Mouse (Mus musculus) midbrain, embryonic 16.5 days (tissue): ENCODE data around the gene Hmox2. TPM values are rescaled to one million over a fixed set of nuclear protein-coding genes. Genes with fewer than 3 reads are reported as not detected.
A peak's percentile ranks its signal among the peaks of the same experiment; 100 is the strongest.
"Not testable (repeated sequence)": the region's sequence is repeated elsewhere in the genome, so short reads cannot be mapped to it uniquely, and the experiment has no call there.

ENCODE experiments used
- ATAC-seq: fragments of 200-750 bp; cut with Nextera tagmentation; 2 replicates; pipeline ENCODE4 v1.8.0; 2017; ENCODE audit warnings: moderate TSS enrichment
- H3K27ac ChIP-seq: fragments of 300-500 bp; sonication (generic); 2 replicates; pipeline ENCODE4 v1.5.1; 2014; ENCODE audit warnings: mild to moderate bottlenecking, low read length, mixed read lengths
- H3K27me3 ChIP-seq: fragments of 300-500 bp; sonication (generic); 2 replicates; pipeline ENCODE4 v1.6.1; 2014; ENCODE audit warnings: low read depth, low read length, mixed read lengths; ENCODE audit not compliant: control insufficient read depth, insufficient read depth
- H3K36me3 ChIP-seq: fragments of 300-500 bp; sonication (generic); 2 replicates; pipeline ENCODE4 v1.6.1; 2014; ENCODE audit warnings: mild to moderate bottlenecking, low read length, moderate library complexity, mixed read lengths; ENCODE audit not compliant: control insufficient read depth, insufficient read depth
- H3K4me1 ChIP-seq: fragments of 300-500 bp; sonication (generic); 2 replicates; pipeline ENCODE4 v1.6.1; 2014; ENCODE audit warnings: mild to moderate bottlenecking, low read length, mixed read lengths; ENCODE audit not compliant: control insufficient read depth, insufficient read depth
- H3K4me2 ChIP-seq: fragments of 300-500 bp; sonication (generic); 2 replicates; pipeline ENCODE4 v1.6.1; 2014; ENCODE audit warnings: mild to moderate bottlenecking, low read length, mixed read lengths
- H3K4me3 ChIP-seq: fragments of 300-500 bp; sonication (generic); 2 replicates; pipeline ENCODE4 v1.5.1; 2014; ENCODE audit warnings: low read depth, mild to moderate bottlenecking, low read length, moderate library complexity, mixed read lengths
- H3K9ac ChIP-seq: fragments of 300-500 bp; sonication (generic); 2 replicates; pipeline ENCODE4 v1.6.1; 2014; ENCODE audit warnings: low read depth, low read length, mixed read lengths
- H3K9me3 ChIP-seq: fragments of 300-500 bp; sonication (generic); replicated peaks from 2 replicates; pipeline ENCODE4 v1.6.1; 2014; ENCODE audit warnings: mild to moderate bottlenecking, low read length, mixed read lengths; ENCODE audit not compliant: control insufficient read depth, poor library complexity, severe bottlenecking
- WGBS: fragments of 180-500 bp; shearing (Covaris S2); extraction: QIAGEN DNeasy Blood & Tissue Kit; methylation state at CpG from one replicate; pipeline ENCODE4 v1.1.7; 2014; 5-methylcytosine and 5-hydroxymethylcytosine counted together
- polyA plus RNA-seq: library from polyadenylated mRNA; unstranded; fragments of >200 nt; fragmentation: Nextera tagmentation; extraction: Ambion mirVana; gene quantifications from 2 replicates; pipeline ENCODE4 v1.2.1, GENCODE M21; 2015

The Hmox2 gene
- polyA plus RNA-seq, result 92.7 and 102 TPM in 2 replicates

DNA sequence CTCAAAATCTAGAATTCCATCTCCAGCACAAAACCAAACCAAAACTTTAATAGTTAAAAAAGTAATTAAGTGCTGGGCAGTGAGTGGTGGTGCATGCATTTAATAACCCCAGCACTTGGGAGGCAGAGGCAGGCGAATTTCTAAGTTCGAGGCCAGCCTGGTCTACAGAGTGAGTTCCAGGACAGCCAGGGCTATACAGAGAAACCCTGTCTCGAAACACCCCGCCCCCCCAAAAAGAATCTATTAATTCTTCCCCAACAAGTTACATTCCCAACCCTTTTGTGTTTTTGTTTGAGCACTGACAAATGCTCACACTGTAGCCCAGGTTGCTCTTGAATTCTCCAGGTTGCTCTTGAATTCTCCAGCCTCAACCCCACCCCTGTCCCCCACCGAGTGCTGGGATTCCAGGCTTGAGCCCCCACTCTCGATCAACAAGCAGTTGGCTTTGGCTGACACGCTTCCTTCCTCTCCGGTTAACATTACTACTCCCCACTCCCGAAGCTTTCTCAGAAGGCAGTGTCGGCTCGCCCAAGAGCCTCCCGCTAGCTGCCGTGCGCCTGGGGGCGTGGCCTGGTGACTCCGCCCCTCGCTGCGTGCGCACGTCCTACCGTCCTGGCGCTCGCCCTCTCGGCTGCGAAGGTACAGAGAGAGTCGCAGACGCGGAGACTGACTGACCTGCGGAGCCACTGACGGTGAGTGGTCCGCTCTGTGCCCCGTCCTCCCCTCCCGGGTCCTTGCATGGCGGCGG is at the start of gene Hmox2:
Gene Hmox2, plus strand, starts transcription at position 582 of the 748 bp plus-strand sequence.
- peak within 1 kb of the TSS; percentile 95 for H3K9ac ChIP-seq
- H3K9me3 ChIP-seq, result no peaks in the 10 kb centered on the region
- H3K4me3 ChIP-seq, result peak within 1 kb of the TSS; percentile 88
- peak within 1 kb of the TSS; percentile 72 for H3K4me2 ChIP-seq
- peak; percentile 95 for ATAC-seq
- H3K36me3 ChIP-seq, result no peaks in the 10 kb centered on the region
- peak within 1 kb of the TSS; percentile 84 for H3K27ac ChIP-seq
- 6% methylated on average over 35 of the region's 35 CpGs for WGBS
- H3K4me1 ChIP-seq, result peaks cover 13% of the 10 kb centered on the region
- no peaks in the 10 kb centered on the region for H3K27me3 ChIP-seq

DNA sequence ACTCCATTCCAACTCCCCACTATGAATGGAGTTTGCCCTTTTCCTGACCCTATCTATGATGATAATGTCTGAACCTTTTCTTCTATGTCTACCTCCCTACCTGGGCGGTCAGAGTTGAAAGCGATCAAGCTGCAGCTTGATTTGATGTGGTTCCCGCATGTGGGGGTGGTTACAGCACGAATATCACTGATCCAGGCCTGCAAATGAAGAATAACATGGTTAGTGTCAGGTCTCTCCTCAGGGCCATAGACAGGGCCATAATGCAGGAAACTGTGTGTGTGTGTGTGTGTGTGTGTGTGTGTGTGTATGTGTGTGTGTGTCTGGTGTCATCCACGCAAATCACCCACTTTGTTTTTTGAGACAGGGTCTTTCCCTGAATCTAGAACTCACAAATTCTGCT is 49.3 kb upstream of the Hmox2 start:
- ATAC-seq, result no peak
- 95% methylated on average over 5 of the region's 5 CpGs for WGBS

DNA sequence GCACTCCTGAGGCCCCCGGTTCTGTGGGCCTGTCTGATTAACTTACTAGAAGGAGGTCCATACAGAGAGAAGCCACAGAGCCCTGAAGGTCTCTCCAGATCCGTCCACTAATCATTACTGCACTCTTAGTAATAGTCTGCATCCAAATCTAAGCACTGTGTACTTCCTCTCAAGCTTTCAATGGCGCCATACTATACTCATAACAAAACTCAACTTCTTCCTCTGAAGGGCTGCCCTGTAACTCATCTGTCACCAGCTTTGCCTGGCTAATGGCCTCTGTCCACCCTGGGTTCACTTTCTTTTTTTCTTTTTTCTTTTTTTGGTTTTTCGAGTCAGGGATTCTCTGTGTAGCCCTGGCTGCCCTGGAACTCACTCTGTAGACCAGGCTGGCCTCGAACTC is 48.1 kb upstream of the Hmox2 start:
- WGBS, result 86% methylated on average over 5 of the region's 5 CpGs
- H3K27ac ChIP-seq, result no peak overlapping the region
- peaks cover 11% of the 10 kb centered on the region for H3K36me3 ChIP-seq
- no peaks in the 10 kb centered on the region for H3K27me3 ChIP-seq
- no peak for ATAC-seq
- peaks cover 14% of the 10 kb centered on the region for H3K4me1 ChIP-seq
- H3K4me3 ChIP-seq, result no peak overlapping the region
- no peak overlapping the region for H3K9ac ChIP-seq
- H3K4me2 ChIP-seq, result no peak overlapping the region
- no peaks in the 10 kb centered on the region for H3K9me3 ChIP-seq

More for the DNA sequence above, 49.3 kb upstream of the Hmox2 start:
- no peaks in the 10 kb centered on the region for H3K9me3 ChIP-seq
- peaks cover 14% of the 10 kb centered on the region for H3K36me3 ChIP-seq
- no peak overlapping the region for H3K4me2 ChIP-seq
- H3K9ac ChIP-seq, result no peak overlapping the region
- H3K4me1 ChIP-seq, result peaks cover 12% of the 10 kb centered on the region
- no peak overlapping the region for H3K27ac ChIP-seq
- H3K4me3 ChIP-seq, result no peak overlapping the region
- no peaks in the 10 kb centered on the region for H3K27me3 ChIP-seq

DNA sequence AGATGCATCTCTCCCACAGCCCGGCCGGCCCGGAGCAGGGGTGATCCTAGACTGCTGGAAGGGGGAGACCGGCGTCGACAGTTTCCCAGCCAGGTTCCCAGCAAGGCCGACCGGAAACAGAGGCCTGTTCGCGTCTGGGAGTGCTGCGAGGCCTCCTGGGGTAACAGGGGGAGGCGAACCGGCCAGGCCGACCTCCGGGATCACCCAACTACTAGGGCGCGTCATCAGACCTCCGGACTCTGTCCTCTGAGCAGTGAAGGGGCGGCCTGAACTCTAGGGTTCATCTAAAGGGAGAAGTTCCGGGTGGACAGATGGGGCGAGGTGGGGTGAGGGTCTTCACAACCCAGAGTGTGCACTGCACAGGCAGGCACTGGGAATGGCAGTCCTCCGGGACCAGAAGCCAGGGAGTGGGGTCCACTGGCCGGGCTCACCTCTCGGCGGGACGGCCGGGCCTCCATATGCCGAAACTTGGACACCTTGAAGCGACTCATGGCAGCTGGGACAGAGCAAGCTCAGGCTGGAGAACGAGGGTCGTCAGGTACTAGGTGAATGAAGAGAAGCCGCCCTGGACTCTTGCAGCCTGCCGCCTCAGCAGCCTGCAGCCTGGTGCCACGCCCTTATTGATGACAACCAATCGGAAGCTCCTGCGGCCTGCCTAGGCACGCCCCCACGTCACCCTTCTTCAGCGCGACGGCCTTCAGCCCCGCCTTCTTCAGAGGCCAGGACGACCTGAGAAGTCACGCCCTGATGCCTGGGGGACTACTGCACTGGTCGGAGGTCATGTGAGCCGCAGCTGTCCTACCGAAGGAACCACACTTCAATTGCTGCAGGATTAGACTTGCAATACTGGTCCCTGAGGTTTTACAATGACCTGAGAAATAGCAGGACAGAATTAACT is 46.8 kb upstream of the Hmox2 start, which contains the start of gene Coro7:
Gene Coro7, minus strand, starts transcription at position 657 of the 898 bp plus-strand sequence.
- Histone ChIP-seq H3K27ac (0 out of 2 replicates have a peak within 1 kb of the TSS, but pooled peaks have one; percentile 50), H3K4me1 (peaks cover 18% of the 10 kb centered on the region), H3K36me3 (peaks cover 6% of the 10 kb centered on the region; the same call in 1 of the 2 replicates), H3K27me3 (no peaks in the 10 kb centered on the region), H3K9ac (peak within 1 kb of the TSS; percentile 86), H3K4me3 (peak within 1 kb of the TSS; percentile 77), H3K4me2 (peak within 1 kb of the TSS; percentile 97), H3K9me3 (no peaks in the 10 kb centered on the region)
- WGBS, result 0% methylated on average over 47 of the region's 47 CpGs
- ATAC-seq, result peak; percentile 87

DNA sequence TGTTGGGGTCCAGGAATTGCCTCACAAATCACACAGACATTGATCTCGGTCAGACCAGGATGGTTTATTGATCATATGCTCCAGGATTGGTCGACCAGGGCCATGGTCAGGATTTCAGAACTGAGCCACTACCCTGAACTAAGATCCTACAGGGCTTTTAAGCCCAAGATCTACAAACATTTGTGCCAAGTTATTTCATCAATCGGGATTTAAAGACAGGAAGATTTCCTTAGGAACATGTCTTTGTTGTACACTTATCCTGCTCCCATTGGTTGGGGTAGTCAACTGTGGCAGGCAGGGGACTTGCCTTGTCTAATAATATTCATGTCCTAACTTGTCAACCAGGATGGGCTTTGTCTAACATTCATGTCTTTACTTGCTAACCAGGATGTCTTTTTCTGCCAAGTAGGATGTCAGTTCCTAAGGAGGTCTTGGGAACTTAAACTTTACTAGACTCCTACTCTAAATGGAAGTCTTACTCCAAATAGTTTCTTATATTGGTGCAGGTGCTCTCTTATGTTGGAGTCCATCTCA is 45.2 kb upstream of the Hmox2 start:
- not testable (repeated sequence) for H3K27ac ChIP-seq, H3K27me3 ChIP-seq, H3K36me3 ChIP-seq, H3K9me3 ChIP-seq, ATAC-seq, H3K4me3 ChIP-seq, H3K4me2 ChIP-seq, H3K9ac ChIP-seq
- WGBS, result 87% methylated on average over 3 of the region's 3 CpGs
- peaks cover 30% of the 10 kb centered on the region for H3K4me1 ChIP-seq

DNA sequence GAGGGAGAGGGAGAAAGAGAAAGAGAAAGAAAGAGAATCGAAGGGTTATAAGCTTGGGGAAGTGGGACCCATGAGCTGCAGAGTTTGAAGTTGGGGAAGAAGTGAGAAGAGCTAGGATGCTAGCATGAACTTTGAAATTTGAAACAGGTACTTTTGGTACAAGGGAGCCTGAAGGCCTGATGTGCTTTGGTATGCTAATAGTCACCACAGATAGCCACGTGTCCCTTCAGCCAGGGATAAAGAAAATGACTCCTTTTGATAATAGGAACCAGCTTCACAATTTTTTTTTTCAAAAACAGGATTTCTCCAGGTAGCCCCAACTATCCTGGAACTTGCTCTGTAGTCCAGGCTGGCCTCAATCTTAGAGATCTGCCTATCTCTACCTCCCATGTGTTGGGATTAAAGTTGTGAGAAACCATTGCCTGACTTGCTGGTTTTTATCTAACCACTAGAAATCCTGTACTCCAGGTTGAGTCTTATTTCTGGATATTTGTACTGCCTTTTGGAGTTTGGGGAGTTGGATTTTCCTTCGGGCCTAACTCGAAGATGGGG is 43.5 kb upstream of the Hmox2 start:
- Histone ChIP-seq H3K9me3 (no peaks in the 10 kb centered on the region), H3K27ac (peak overlapping the region; percentile 91; the same call in 1 of the 2 replicates), H3K4me3 (peak overlapping the region; percentile 98; the same call in 1 of the 2 replicates), H3K9ac (no peak overlapping the region; the same call in 1 of the 2 replicates), H3K4me1 (peaks cover 30% of the 10 kb centered on the region), H3K4me2 (peak overlapping the region; percentile 90), H3K36me3 (peaks cover 3% of the 10 kb centered on the region), H3K27me3 (no peaks in the 10 kb centered on the region)
- WGBS, result 75% methylated on average over 4 of the region's 4 CpGs
- ATAC-seq, result no peak

DNA sequence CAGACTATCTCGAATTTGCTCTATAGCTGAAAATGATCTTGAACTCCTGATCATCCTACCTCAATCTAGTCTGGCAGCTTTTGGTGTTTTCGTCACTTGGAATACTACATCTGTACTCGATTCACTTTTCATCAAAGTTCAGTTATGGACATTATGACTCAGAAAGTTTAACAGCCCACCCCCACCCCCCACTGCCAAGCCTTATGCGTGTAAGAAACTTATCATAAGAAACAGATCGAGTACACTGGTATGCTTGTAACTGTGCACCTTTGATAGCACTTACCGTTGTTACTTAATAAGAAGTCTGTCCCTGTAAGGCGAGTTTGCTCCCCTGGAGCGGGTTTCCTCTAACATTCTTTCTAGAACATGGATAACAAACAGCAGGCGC is 43.0 kb upstream of the Hmox2 start:
- peak overlapping the region; percentile 98 for H3K4me3 ChIP-seq
- peak overlapping the region; percentile 91 for H3K9ac ChIP-seq
- WGBS, result 31% methylated on average over 9 of the region's 9 CpGs
- H3K4me1 ChIP-seq, result peaks cover 30% of the 10 kb centered on the region
- ATAC-seq, result peak; percentile 3; the same call in 1 of the 2 replicates
- no peaks in the 10 kb centered on the region for H3K9me3 ChIP-seq
- peak overlapping the region; percentile 90 for H3K4me2 ChIP-seq
- peak overlapping the region; percentile 91 for H3K27ac ChIP-seq
- H3K27me3 ChIP-seq, result no peaks in the 10 kb centered on the region
- H3K36me3 ChIP-seq, result peaks cover 5% of the 10 kb centered on the region

DNA sequence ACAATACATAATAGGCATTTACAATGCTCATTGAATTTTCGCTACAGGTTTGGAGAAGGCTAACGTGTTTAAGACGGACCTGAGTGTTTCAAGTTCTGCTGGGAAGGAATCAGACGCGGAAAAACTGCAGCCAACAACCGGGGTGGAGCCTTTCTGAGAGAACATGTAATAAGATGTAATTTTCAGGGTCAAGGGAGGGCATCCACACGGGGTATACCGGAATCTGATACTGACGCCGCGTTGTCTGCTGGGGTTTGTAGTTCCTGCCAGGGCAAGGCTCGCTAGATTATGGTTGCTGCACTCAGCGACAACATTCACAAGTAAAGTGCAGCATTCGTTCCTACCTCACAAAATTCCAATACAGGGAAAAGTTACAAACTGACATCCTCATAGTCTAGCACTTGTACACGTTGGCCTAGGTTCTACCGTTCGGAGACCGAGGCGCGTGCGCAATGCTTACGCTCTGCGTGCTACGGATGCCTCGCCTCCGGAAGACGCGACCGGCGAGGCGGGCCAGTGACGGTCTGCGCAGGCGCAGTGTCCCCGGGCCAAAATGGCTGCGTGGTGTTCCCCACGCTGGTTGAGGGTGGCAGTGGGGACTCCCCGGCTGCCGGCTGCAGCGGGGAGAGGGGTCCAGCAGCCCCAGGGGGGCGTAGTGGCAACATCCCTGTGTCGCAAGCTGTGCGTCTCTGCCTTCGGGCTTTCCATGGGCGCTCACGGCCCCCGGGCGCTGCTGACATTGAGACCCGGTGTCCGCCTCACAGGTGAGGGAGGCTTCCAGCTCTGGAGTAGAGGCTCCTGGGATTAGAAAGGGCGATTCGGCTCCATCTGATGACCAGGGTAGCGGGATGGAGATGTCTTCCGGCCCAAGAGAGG is 42.3 kb upstream of the Hmox2 start:
- H3K27me3 ChIP-seq, result no peaks in the 10 kb centered on the region
- H3K9ac ChIP-seq, result peak overlapping the region; percentile 91
- H3K4me3 ChIP-seq, result peak overlapping the region; percentile 98
- peaks cover 26% of the 10 kb centered on the region for H3K4me1 ChIP-seq
- H3K36me3 ChIP-seq, result peaks cover 5% of the 10 kb centered on the region
- H3K27ac ChIP-seq, result peak overlapping the region; percentile 91
- ATAC-seq, result peak; percentile 91
- peak overlapping the region; percentile 90 for H3K4me2 ChIP-seq
- under 1% methylated on average over 54 of the region's 54 CpGs for WGBS
- no peaks in the 10 kb centered on the region for H3K9me3 ChIP-seq
